Mouse (Mus musculus) liver, adult 2 months (tissue): Measurements from ENCODE around the gene Cers1.

Source experiments
- CTCF ChIP-seq: fragments of 200-500 bp; IDR thresholded peaks from 2 replicates; pipeline ENCODE4 v1.5.1; 2011; ENCODE audit warnings: low read depth, low read length, control low read depth
- POLR2A ChIP-seq: fragments of 200-500 bp; IDR thresholded peaks from 2 replicates; pipeline ENCODE4 v1.6.1; 2011; ENCODE audit warnings: low read length, control low read depth; ENCODE audit not compliant: insufficient read depth; ENCODE audit errors: extremely low read depth

DNA sequence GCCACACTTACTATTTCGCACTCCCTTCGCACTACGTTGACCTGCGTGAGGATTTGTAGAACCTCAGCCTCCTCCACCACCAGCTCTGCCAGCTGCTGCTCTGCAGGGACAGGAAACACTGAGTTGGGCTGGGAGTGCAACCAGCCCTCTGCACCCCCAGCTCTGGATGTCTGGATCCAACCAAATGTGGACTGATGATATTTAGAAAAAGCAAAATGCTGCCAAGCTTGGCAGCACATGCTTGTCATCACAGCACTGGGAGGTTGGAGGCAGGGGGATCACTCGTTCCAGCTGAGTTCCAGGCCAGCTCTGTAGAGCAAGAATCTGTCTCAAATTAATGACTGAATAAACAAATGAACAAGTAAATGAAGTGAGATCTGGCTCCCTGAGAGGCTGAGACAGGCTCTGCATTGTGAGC lies 21.6 kb upstream of the Cers1 start:
- no peak for TF ChIP-seq POLR2A
- TF ChIP-seq CTCF, result no peak
